Mouse (Mus musculus) mammary gland, adult 2 months (tissue): ENCODE data around the gene Resp18. TPM values are rescaled to one million over a fixed set of nuclear protein-coding genes. Genes with fewer than 3 reads are reported as not detected.

Source experiments
- polyA plus RNA-seq: library from polyadenylated mRNA; depleted of rRNA; stranded (reverse); fragments of >200 nt; gene quantifications from 2 replicates; pipeline ENCODE4 v1.2.3, GENCODE M21; 2012; ENCODE audit warnings: low replicate concordance; rRNA removed

Gene Resp18
- not detected in 2 replicates for polyA plus RNA-seq

GRCm38 (mm10) chr1:75278228-75278627 is at the start of gene Resp18:
Gene Resp18 (minus strand): TSS chr1:75278415.

GRCm38 (mm10) chr1:75317241-75318201 is 39.3 kb upstream of the Resp18 start, which contains the start of gene Dnpep:
Gene Dnpep (minus strand): TSS chr1:75317990.

GRCm38 (mm10) chr1:75264091-75264880 is 13.9 kb downstream of the Resp18 start, which contains the start of gene Ptprn:
Gene Ptprn (minus strand): TSS chr1:75264502.

GRCm38 (mm10) chr1:75236117-75237050 is 41.8 kb downstream of the Resp18 start, which contains the start of gene Dnajb2:
Gene Dnajb2 (plus strand): TSS chr1:75236406.

GRCm38 (mm10) chr1:75231664-75232152 is 46.5 kb downstream of the Resp18 start, which contains the start of gene A630095N17Rik:
Gene A630095N17Rik (minus strand): TSS chr1:75232102.

Other genes with a start within 250 kb of the Resp18 start
- 2.6 and 5.6 TPM in 2 replicates for gene Nhej1, start 153.2 kb downstream of the Resp18 start, polyA plus RNA-seq
- 0.76 and 0.80 TPM in 2 replicates for gene Slc23a3, start 144.5 kb downstream of the Resp18 start, polyA plus RNA-seq
- 66.5 and 70.1 TPM in 2 replicates for gene Cnppd1, start 135.7 kb downstream of the Resp18 start, polyA plus RNA-seq
- 139 and 161 TPM in 2 replicates for gene Retreg2, start 135.6 kb downstream of the Resp18 start, polyA plus RNA-seq
- gene Zfand2b, start 109.8 kb downstream of the Resp18 start, polyA plus RNA-seq, result 73.7 and 75.2 TPM in 2 replicates
- 19.2 and 31.3 TPM in 2 replicates for gene Abcb6, start 98.0 kb downstream of the Resp18 start, polyA plus RNA-seq
- gene Ankzf1, start 86.3 kb downstream of the Resp18 start, polyA plus RNA-seq, result 13.9 and 17.8 TPM in 2 replicates
- 70.2 and 110 TPM in 2 replicates for gene Atg9a, start 86.2 kb downstream of the Resp18 start, polyA plus RNA-seq
- gene Glb1l, start 67.6 kb downstream of the Resp18 start, polyA plus RNA-seq, result 9.4 and 18.5 TPM in 2 replicates
- 187 and 188 TPM in 2 replicates for gene Stk16, start 67.6 kb downstream of the Resp18 start, polyA plus RNA-seq
- 75.9 and 184 TPM in 2 replicates for gene Tuba4a, start 58.5 kb downstream of the Resp18 start, polyA plus RNA-seq
- gene A630095N17Rik, start 46.3 kb downstream of the Resp18 start, polyA plus RNA-seq, result not detected in 2 replicates
- gene Dnajb2, start 42.0 kb downstream of the Resp18 start, polyA plus RNA-seq, result 50.7 and 52.0 TPM in 2 replicates
- 0.11 and 0.19 TPM in 2 replicates for gene Ptprn, start 13.9 kb downstream of the Resp18 start, polyA plus RNA-seq
- gene Dnpep, start 39.6 kb upstream of the Resp18 start, polyA plus RNA-seq, result 167 and 178 TPM in 2 replicates
- gene Des, start 81.9 kb upstream of the Resp18 start, polyA plus RNA-seq, result 24.9 and 299 TPM in 2 replicates
- 28.4 and 38.3 TPM in 2 replicates for gene Speg, start 96.9 kb upstream of the Resp18 start, polyA plus RNA-seq
- gene Gmppa, start 157.5 kb upstream of the Resp18 start, polyA plus RNA-seq, result 137 and 159 TPM in 2 replicates
- 0.08 TPM in 1 of 2 replicates, not detected in the other for gene Asic4, start 172.0 kb upstream of the Resp18 start, polyA plus RNA-seq
- 66.9 and 145 TPM in 2 replicates for gene Chpf, start 200.9 kb upstream of the Resp18 start, polyA plus RNA-seq
- 2.6 and 4.9 TPM in 2 replicates for gene Tmem198, start 201.1 kb upstream of the Resp18 start, polyA plus RNA-seq
- 26.9 and 31.8 TPM in 2 replicates for gene Obsl1, start 228.0 kb upstream of the Resp18 start, polyA plus RNA-seq
- gene Inha, start 228.7 kb upstream of the Resp18 start, polyA plus RNA-seq, result 10.1 and 17.2 TPM in 2 replicates
- gene Stk11ip, start 243.1 kb upstream of the Resp18 start, polyA plus RNA-seq, result 38.0 and 64.2 TPM in 2 replicates